Mouse (Mus musculus) spleen, adult 12 weeks (tissue): ENCODE measurements around the gene Tfpi.
A peak's percentile ranks its signal among the peaks of the same experiment; 100 is the strongest.

Source experiments
- DNase-seq: peaks from one replicate; pipeline ENCODE4 v3.0.0; 2022; ENCODE audit warnings: low spot score

Tfpi gene

GRCm38 (mm10) chr2:84476577-84476976 is at the start of gene Tfpi:
TSS of gene Tfpi (minus strand) at chr2:84476775.
- DNase-seq: no peak

- DNase-seq: no peak
Measured at GRCm38 (mm10) chr2:84526221-84526620, 49.6 kb upstream of the Tfpi start.

DNA sequence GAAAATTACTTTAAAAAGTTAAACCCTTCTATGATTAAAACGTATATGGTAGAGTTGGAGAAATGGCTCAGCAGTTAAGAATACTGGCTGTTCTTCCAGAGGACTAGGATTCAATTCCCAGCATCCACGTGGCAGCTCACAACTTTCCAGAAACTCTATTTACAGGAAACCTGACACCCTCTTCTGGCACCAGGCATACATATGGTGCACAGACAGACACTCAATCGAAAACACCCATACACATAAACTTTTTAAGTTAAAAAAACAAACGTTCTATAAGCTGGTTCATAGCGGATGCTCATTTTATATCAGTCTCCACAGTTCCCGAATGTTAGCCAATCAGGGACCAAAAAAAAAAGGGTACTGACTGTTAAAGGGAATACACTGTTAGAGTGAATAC is 49.2 kb upstream of the Tfpi start:
- DNase-seq: no peak

- DNase-seq: no peak
Measured at GRCm38 (mm10) chr2:84525047-84525446, 48.5 kb upstream of the Tfpi start.

DNA sequence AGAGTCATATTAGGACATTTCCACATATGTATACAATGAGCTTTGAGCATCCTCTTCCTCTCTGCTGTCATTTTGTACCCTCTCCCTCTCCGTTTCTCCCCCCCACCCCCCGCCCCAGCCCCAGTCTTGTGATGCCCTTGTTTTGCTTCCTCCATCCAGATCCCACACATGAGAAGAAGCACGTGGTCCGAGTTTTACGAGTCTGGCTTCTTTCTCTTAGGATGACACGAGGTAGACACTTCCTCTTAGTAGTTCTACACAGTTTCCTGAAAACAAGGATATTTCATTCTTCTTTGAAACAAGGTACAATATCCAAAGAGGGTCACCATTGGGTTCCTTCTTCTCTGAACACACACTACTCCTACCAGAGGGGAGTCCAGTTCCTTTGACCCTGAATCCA is 47.4 kb upstream of the Tfpi start:
- DNase-seq: no peak

DNA sequence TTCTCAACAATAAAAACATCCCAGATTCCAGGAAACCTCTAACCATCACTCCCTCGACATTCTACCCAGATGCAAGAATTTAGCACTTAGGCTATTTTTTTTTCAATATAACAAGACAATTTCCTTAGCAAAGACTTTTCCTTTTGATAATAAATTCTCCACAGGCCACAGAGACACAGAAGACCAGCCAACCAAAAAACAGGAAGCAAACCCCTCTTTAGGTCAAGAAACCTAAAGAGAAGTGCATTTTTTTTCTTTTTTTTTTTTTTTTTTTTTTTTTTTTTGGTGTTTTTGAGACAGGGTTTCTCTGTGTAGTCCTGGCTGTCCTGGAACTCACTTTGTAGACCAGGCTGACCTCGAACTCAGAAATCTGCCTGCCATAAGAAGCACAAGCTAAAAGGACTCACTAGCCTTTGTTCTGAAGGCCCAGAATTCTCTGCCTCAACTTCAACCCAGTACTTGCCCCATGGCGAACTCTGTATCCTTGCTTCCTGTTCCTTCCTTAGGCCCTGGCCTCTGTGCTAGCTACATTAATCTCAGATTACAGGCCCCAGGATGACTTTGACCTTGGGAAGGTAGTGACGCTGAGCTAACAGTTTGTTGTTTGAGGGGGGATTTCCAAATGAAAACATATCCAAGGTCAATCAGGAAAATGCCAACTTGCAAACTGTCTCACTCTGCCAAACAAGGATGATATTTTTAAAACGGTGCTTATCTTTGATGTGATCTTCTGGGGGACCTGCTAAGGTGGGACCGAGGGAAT is 46.7 kb upstream of the Tfpi start:
- DNase-seq: no peak

DNA sequence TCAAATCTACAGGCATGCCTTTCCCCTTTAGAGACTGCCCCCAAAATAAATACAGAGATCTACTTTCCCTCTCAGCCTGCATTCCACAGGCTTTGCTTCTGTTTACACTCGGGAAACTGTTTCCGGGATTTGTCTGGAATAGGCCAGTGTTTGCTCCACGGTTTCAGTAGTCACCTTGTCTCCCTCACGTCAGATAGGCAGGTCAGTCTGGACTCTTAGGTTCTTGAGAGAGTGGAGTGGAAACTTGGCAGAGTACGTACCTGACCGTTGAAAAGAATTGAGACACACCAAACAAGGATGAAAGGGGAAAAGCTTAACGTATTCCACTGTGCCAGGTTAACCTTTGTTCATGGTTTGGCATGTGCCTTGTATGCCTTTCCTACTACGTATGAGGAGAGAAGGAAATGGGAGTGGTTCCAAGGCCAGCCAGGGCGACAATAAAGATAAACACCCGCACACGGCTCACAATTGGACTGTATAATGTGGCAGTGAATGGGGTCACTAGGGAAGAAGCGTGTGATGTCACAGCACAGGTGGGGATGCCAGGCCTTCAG is 43.0 kb upstream of the Tfpi start:
- no peak for DNase-seq

- DNase-seq: no peak
Measured at GRCm38 (mm10) chr2:84518767-84519166, 42.2 kb upstream of the Tfpi start.

GRCm38 (mm10) chr2:84513281-84513680 is 36.7 kb upstream of the Tfpi start:
- DNase-seq: no peak

- DNase-seq: no peak
Measured at GRCm38 (mm10) chr2:84511508-84511907, 34.9 kb upstream of the Tfpi start.

GRCm38 (mm10) chr2:84511036-84511435 is 34.5 kb upstream of the Tfpi start:
- no peak for DNase-seq

DNA sequence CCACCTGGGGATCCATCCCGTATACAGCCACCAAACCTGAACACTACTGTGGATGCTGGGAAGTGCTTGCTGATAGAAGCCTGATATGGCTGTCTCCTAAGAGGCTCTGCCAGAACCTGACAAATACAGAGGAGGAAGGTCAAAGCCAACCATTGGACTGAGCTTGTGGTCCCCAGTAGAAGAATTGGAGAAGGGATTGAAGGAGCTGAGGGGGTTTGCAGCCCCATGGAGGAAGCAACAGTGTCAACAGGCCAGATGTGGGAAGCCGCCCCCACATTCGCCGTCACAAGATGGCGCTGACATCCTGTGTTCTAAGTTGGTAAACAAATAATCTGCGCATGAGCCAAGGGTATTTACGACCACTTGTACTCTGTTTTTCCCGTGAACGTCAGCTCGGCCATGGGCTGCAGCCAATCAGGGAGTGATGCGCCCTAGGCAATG is 28.4 kb upstream of the Tfpi start:
- DNase-seq: peak; percentile 69

- DNase-seq: no peak
Measured at GRCm38 (mm10) chr2:84504285-84504684, 27.7 kb upstream of the Tfpi start.

- no peak for DNase-seq
Measured at GRCm38 (mm10) chr2:84498921-84499320, 22.3 kb upstream of the Tfpi start.

GRCm38 (mm10) chr2:84495108-84495507 is 18.5 kb upstream of the Tfpi start:
- no peak for DNase-seq

DNA sequence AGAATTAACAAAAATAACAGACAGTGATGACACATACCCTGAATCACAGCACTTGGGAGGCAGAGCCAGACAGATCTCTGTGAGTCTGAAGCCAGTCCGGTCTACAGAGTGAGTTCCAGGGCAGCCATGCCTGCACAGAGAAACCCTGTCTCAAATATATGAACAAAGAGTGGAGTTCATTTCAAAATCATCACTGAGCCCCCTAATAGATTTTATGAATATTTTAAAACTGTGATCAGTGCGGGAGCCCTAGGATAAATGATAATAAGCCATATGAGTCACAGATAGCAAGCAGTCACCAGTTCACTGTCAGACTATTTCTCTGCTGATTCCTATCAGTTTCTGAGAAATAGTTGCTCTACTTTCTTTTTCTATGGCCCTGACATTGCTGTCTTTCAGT is 17.1 kb upstream of the Tfpi start:
- no peak for DNase-seq

- no peak for DNase-seq
Measured at GRCm38 (mm10) chr2:84491715-84492114, 15.1 kb upstream of the Tfpi start.

DNA sequence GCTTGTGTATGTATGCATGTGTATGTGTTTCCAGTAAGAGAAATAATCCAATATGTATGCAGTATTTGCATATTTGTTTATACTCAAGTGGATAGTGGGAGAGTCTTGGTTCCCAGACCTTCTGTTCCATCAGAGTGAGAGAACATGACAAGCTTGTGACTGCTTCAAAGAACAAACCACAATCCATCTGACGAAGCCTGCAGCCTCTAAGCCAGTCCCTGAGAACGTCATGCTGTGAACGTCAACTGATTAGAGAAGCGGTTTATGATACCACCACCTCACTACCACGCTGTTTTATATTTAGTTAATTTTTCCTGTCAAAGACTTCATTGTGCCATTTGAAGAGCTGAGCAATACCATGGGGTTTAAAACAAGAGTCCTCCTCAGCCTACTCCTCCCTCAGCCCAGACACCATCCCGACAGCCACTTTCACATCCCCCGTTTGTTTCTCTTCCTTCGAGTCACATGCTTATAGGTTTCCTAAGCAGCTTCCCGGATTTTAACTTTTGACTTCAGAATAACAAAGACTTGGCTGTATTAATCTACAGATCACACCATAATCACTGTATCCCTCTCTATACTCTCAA is 11.2 kb upstream of the Tfpi start:
- DNase-seq: no peak

DNA sequence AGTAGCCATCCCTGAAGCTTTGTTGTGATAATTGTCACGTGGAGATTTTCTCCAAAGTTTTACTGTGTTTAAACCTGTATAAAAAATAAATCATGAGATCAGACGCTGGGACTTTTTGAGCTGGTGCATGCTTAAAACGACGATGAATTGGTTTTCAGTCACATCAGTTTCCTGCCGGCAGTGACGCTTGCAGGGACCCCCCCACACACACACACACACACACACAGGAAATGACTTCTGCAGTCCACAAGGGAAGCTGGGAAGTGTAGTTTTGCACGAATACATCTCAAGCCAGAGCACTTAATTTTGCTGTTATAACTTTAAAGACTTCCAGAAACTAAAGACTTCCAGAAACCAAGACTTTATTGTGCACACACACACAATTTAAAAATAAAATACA is 5.3 kb upstream of the Tfpi start:
- peak; percentile 23 for DNase-seq

GRCm38 (mm10) chr2:84479036-84479435 is 2.5 kb upstream of the Tfpi start:
- DNase-seq: no peak

- DNase-seq: no peak
Measured at GRCm38 (mm10) chr2:84477759-84478158, 1.2 kb upstream of the Tfpi start.

DNA sequence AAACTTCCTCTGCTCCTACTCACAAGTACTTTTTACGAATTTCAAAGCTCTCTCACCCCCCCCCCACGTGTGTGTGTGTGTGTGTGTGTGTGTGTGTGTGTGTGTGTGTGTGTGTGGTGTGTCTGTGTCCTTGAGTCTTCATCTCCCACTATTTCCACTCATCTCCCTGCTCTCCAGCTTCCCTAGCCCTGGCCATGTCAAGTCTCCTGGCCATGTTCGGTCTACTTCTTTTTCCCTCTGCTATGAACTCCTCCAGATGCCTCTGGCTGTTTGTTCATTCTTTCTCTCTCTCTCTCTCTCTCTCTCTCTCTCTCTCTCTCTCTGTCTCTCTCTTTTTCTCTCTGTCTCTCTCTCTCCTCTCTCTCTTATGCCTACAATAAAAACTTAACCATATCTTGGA is 444 bp downstream of the Tfpi start:
- no peak for DNase-seq

- no peak for DNase-seq
Measured at GRCm38 (mm10) chr2:84475601-84476000, 974 bp downstream of the Tfpi start.

GRCm38 (mm10) chr2:84474651-84475050 is 1.9 kb downstream of the Tfpi start:
- DNase-seq: no peak
